Mouse (Mus musculus) heart, adult 2 months (tissue): ENCODE data around the gene Smarca2. TPM values are rescaled to one million over a fixed set of nuclear protein-coding genes. Genes with fewer than 3 reads are reported as not detected.

Experiments used
- DNase-seq, 2 experiments: peaks; one replicate each; pipeline ENCODE4 v3.0.0; 2021
- H3K27ac ChIP-seq: fragments of 200-600 bp; 2 replicates; pipeline ENCODE4 v1.8.1; 2022
- H3K27me3 ChIP-seq: fragments of 200-500 bp; 2 replicates; pipeline ENCODE4 v1.6.1; 2012; ENCODE audit warnings: mild to moderate bottlenecking, low read length, inconsistent platforms, mixed read lengths; ENCODE audit not compliant: control insufficient read depth, insufficient read depth
- H3K36me3 ChIP-seq: fragments of 200-500 bp; 2 replicates; pipeline ENCODE4 v1.6.1; 2012; ENCODE audit warnings: low read length, inconsistent platforms; ENCODE audit not compliant: control insufficient read depth, insufficient read depth
- H3K4me1 ChIP-seq: fragments of 200-500 bp; 2 replicates; pipeline ENCODE4 v1.6.1; 2011; ENCODE audit warnings: low read length; ENCODE audit not compliant: control insufficient read depth, insufficient read depth
- H3K4me3 ChIP-seq: fragments of 200-600 bp; 2 replicates; pipeline ENCODE4 v1.8.1; 2022
- H3K79me2 ChIP-seq: fragments of 200-500 bp; replicated peaks from 2 replicates; pipeline ENCODE4 v1.6.1; 2012; ENCODE audit warnings: mild to moderate bottlenecking, inconsistent platforms, low read length, moderate library complexity, mixed read lengths; ENCODE audit not compliant: control insufficient read depth, insufficient read depth
- H3K9ac ChIP-seq: fragments of 200-500 bp; 2 replicates; pipeline ENCODE4 v1.6.1; 2012; ENCODE audit warnings: low read depth, mild to moderate bottlenecking, control low read depth, inconsistent platforms, low read length, mixed read lengths
- CTCF ChIP-seq: fragments of 200-600 bp; IDR thresholded peaks from 2 replicates; pipeline ENCODE4 v1.8.1; 2022; ENCODE audit warnings: antibody characterized with exemption, mild to moderate bottlenecking, moderate library complexity
- EP300 ChIP-seq: fragments of 200-500 bp; IDR thresholded peaks from 2 replicates; pipeline ENCODE4 v1.6.1; 2011; ENCODE audit warnings: low read depth, low read length, control low read depth; ENCODE audit not compliant: insufficient read depth
- POLR2A ChIP-seq: fragments of 200-500 bp; IDR thresholded peaks from 2 replicates; pipeline ENCODE4 v1.6.1; 2011; ENCODE audit warnings: mild to moderate bottlenecking, low read depth, low read length, control low read depth; ENCODE audit not compliant: insufficient read depth
- WGBS: fragments of 180-500 bp; shearing (Covaris S2); methylation state at CpG from one replicate; pipeline ENCODE4 v1.1.7; 2018; 5-methylcytosine and 5-hydroxymethylcytosine counted together
- intact Hi-C: fragments of 180-260 bp; cut with DNase I; formaldehyde crosslinking; loops from one replicate; pipeline ENCODE4 v1.15.1; 2025
- polyA plus RNA-seq: library from polyadenylated mRNA; depleted of rRNA; stranded (reverse); fragments of >200 nt; gene quantifications from 2 replicates; pipeline ENCODE4 v1.2.3, GENCODE M21; 2012
- total RNA-seq, 2 experiments: library from RNA; stranded (reverse); gene quantifications; 2 replicates each; pipeline ENCODE4 v1.2.3; 2021

Smarca2 gene
- total and polyA plus RNA-seq, 3 experiments: 24.3 to 72.1 (median 65.7) TPM

DNA sequence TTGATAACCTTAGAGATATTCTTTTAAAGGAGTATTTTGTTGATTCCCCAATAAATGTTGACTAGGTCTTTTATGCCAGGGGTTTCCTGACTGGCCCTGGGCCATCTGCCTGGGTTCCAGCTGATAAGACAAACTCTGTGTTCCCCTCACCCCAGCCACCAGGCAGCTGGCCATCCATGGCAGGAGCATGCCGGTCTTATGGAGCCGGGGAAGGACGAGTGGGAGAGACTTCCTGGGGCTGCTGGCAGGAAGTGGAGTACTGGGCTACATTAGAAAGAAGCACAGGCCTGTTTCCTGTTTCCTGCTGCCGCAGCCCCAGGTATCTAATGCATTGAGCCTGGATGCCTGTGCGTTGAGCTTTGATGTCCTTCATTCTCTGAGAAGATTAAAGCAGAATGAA lies 102.1 kb downstream of the Smarca2 start:
- Histone ChIP-seq H3K36me3 (no peaks in the 10 kb centered on the region; the same call in 1 of the 2 replicates), H3K27ac (no peak overlapping the region), H3K4me3 (no peak overlapping the region), H3K9ac (no peak overlapping the region), H3K27me3 (no peaks in the 10 kb centered on the region), H3K79me2 (no peaks in the 10 kb centered on the region), H3K4me1 (no peaks in the 10 kb centered on the region)
- intact Hi-C loops: no loop called here
- WGBS: 32% methylated on average over 5 of the region's 5 CpGs
- DNase-seq: peak; percentile 25 to 34
- TF ChIP-seq CTCF (no peak), POLR2A (no peak), EP300 (no peak)

DNA sequence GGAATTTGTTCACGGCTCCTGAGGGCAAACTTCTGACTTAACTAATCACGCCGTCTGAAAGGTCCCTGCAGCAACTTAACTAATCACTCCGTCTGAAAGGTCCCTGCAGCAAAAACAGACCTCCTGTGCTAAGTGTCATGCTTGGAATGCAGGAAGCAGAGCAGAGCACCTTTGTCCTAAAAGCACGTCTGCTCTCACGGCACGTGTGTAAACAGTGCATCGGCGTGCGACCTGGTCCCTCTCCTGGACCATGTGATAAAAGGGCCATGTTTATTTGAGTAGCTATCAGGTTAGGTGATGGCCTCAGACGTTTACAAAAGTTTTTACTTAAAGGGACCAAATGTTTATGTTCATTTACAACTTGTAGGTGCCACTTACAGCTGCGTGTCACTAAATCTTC lies 104.2 kb downstream of the Smarca2 start:
- H3K4me3 ChIP-seq: no peak overlapping the region
- H3K36me3 ChIP-seq: no peaks in the 10 kb centered on the region; the same call in 1 of the 2 replicates
- no peak for DNase-seq
- H3K27ac ChIP-seq: no peak overlapping the region
- no peak overlapping the region for H3K9ac ChIP-seq
- H3K79me2 ChIP-seq: no peaks in the 10 kb centered on the region
- 74% methylated on average over 12 of the region's 12 CpGs for WGBS
- intact Hi-C loops: no loop called here
- no peaks in the 10 kb centered on the region for H3K27me3 ChIP-seq
- no peaks in the 10 kb centered on the region for H3K4me1 ChIP-seq
- TF ChIP-seq POLR2A: no peak
- TF ChIP-seq CTCF: no peak
- TF ChIP-seq EP300: no peak

DNA sequence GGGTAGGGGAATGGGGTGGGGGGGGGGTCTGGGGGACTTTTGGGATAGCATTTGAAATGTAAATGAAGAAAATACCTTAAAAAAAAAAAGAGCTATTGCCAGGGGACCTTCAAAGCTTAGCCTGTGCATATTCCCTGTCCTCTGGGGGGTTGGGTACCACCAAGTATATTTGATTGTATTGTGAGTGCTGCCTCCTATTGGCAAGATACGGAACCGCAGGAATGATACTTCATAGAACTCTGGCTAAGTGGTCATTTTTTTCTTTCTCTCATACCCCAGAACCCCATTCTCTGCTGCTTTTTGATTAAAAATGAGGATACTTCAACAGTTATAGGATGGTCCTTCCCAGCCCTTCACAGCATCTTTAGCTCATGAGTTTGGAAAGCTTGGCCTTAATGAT lies 106.4 kb downstream of the Smarca2 start:
- H3K79me2 ChIP-seq: no peaks in the 10 kb centered on the region

DNA sequence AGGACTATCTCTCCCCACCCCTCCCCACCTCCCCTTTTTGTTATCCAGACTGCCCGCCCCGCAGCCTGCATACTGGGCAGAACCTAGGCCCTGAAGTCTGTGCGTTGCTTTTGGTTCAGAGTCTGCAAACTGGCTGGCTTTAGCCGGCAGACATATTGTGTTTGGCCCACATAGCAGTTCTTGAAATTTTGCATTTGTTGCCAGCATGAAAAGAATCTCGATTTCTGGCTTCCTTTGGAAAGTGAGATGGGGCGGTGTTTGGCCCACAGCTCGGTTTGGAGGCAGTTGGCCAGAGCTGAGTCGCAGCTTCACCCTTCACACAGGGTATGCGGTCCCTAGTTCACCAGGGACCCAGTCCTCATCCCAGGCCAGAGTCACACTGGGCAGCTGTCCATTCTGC lies 111.4 kb downstream of the Smarca2 start:
- intact Hi-C loops: loop anchor here (5.0 kb wide), 1 partner anchor 711 kb away; the partner anchor contains the start of gene Pum3
- H3K27ac ChIP-seq: no peak overlapping the region
- no peak overlapping the region for H3K9ac ChIP-seq
- DNase-seq: peak; percentile 44 to 50
- no peak overlapping the region for H3K4me3 ChIP-seq
- WGBS: 69% methylated on average over 9 of the region's 9 CpGs
- H3K4me1 ChIP-seq: no peaks in the 10 kb centered on the region
- TF ChIP-seq CTCF (no peak), EP300 (no peak), POLR2A (no peak)
- H3K27me3 ChIP-seq: no peaks in the 10 kb centered on the region
- no peaks in the 10 kb centered on the region for H3K36me3 ChIP-seq
- H3K79me2 ChIP-seq: no peaks in the 10 kb centered on the region

More for the DNA sequence above, 106.4 kb downstream of the Smarca2 start:
- H3K27me3 ChIP-seq: no peaks in the 10 kb centered on the region
- H3K27ac ChIP-seq: no peak overlapping the region
- H3K36me3 ChIP-seq: no peaks in the 10 kb centered on the region
- H3K4me1 ChIP-seq: no peaks in the 10 kb centered on the region
- no peak overlapping the region for H3K4me3 ChIP-seq
- WGBS: 48% methylated on average over 2 of the region's 2 CpGs
- no peak for DNase-seq
- H3K9ac ChIP-seq: no peak overlapping the region
- intact Hi-C loops: no loop called here
- TF ChIP-seq EP300 (no peak), CTCF (peak; percentile 69), POLR2A (no peak)

DNA sequence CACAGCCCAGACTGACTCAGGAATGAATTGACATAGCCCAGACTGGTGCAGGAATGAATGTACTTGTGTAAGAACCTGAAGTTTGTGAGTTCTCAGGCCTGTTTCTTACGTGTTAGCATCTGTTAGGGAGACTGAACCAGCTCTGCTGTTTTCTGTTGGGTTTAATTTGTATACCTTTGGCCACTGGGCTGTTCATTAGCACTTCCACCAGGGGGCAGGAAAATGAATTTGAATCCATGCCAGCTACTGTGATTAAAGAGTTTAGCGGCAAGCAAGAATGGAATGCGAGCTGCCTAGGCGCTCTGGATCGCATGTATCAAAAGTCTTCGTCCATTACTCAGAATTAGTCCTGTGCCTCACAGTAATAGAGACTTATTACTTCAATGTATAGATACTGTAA lies 113.4 kb downstream of the Smarca2 start:
- 13% methylated on average over 6 of the region's 6 CpGs for WGBS
- intact Hi-C loops: loop anchor here (5.0 kb wide), 1 partner anchor 709 kb away; the partner anchor contains the start of gene Pum3

DNA sequence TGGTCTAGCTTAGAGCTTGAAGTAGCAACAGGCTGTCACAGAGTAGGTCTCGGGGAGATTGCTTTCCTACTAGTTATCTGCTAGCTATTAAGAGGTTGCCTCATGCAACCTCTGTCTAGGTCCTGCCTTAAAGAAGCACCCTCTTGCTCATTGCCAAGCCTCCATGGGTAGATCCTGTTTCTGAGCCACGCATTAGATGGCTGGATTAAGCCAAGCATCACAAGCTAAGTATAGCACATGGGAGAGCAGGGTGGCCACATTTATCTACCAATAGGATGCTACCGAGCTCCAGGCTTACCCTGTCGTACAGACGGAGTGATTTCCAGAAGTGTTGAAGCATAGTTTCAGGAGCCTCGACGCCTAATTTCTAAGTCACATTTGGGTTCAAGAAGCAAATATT lies 114.3 kb downstream of the Smarca2 start:
- H3K4me3 ChIP-seq: no peak overlapping the region
- no peak overlapping the region for H3K27ac ChIP-seq
- no peaks in the 10 kb centered on the region for H3K79me2 ChIP-seq
- H3K27me3 ChIP-seq: no peaks in the 10 kb centered on the region
- DNase-seq: no peak
- H3K9ac ChIP-seq: no peak overlapping the region
- intact Hi-C loops: loop anchor here (5.0 kb wide), 1 partner anchor 708 kb away; the partner anchor contains the start of gene Pum3
- no peaks in the 10 kb centered on the region for H3K4me1 ChIP-seq
- 88% methylated on average over 7 of the region's 7 CpGs for WGBS
- no peak for TF ChIP-seq POLR2A
- TF ChIP-seq EP300: no peak
- no peak for TF ChIP-seq CTCF
- no peaks in the 10 kb centered on the region for H3K36me3 ChIP-seq

More for the DNA sequence above, 113.4 kb downstream of the Smarca2 start:
- DNase-seq: peak; percentile 58 to 72
- H3K27me3 ChIP-seq: no peaks in the 10 kb centered on the region
- H3K4me1 ChIP-seq: no peaks in the 10 kb centered on the region
- H3K36me3 ChIP-seq: no peaks in the 10 kb centered on the region
- H3K79me2 ChIP-seq: no peaks in the 10 kb centered on the region
- H3K27ac ChIP-seq: no peak overlapping the region
- H3K9ac ChIP-seq: no peak overlapping the region
- H3K4me3 ChIP-seq: no peak overlapping the region
- TF ChIP-seq POLR2A: no peak
- TF ChIP-seq EP300: no peak
- TF ChIP-seq CTCF: peak; percentile 91
